Mouse (Mus musculus) inflammation-experienced regulatory T-cells (primary cell): Measurements from ENCODE around the gene Gpr34. TPM values are rescaled to one million over a fixed set of nuclear protein-coding genes. Genes with fewer than 3 reads are reported as not detected.

Experiments
- polyA plus RNA-seq, 2 experiments: library from polyadenylated mRNA; unstranded; fragments of 100-300 nt; shearing (Covaris generic); gene quantifications; one replicate each; pipeline ENCODE4 v1.2.1; 2017

Gpr34 gene
- 10 to 100 TPM; 18.1 to 30.4 TPM for polyA plus RNA-seq

GRCm38 (mm10) chrX:13631599-13632283 lies at the start of gene Gpr34:
Gene Gpr34, plus strand, starts transcription at chrX:13632089.

GRCm38 (mm10) chrX:13661063-13661462 lies 29.2 kb downstream of the Gpr34 start, which contains the start of gene Gpr82:
Gene Gpr82, plus strand, starts transcription at chrX:13661363.

Other genes with a start within 250 kb of the Gpr34 start
- under 1 TPM in 1 of 2 experiments, not detected in 1; 0.09 TPM for gene Nyx, start 166.0 kb upstream of the Gpr34 start, polyA plus RNA-seq
- gene Gpr82, start 29.3 kb downstream of the Gpr34 start, polyA plus RNA-seq = under 1 TPM in 1 of 2 experiments, not detected in 1; 0.68 TPM
- gene Cask, start 219.3 kb downstream of the Gpr34 start, polyA plus RNA-seq = 1 to 10 TPM; 3.5 to 7.1 TPM